Mouse (Mus musculus) heart, embryonic 10.5 days (tissue): ENCODE data around the gene Cadm3. TPM values are rescaled to one million over a fixed set of nuclear protein-coding genes. Genes with fewer than 3 reads are reported as not detected.
A peak's percentile ranks its signal among the peaks of the same experiment; 100 is the strongest.

Experiments used
- DNase-seq: peaks from one replicate; pipeline ENCODE4 v3.0.0-alpha.2; 2017; ENCODE audit warnings: low spot score
- H3K27ac ChIP-seq: fragments of 300-500 bp; sonication (generic); 2 replicates; pipeline ENCODE4 v1.5.1; 2016; ENCODE audit warnings: mild to moderate bottlenecking
- H3K27me3 ChIP-seq: fragments of 300-500 bp; sonication (generic); 2 replicates; pipeline ENCODE4 v1.6.1; 2016; ENCODE audit warnings: mild to moderate bottlenecking; ENCODE audit not compliant: poor library complexity, insufficient read depth, severe bottlenecking
- H3K36me3 ChIP-seq: fragments of 300-500 bp; sonication (generic); 2 replicates; pipeline ENCODE4 v1.6.1; 2016; ENCODE audit warnings: mild to moderate bottlenecking, moderate library complexity
- H3K4me1 ChIP-seq: fragments of 300-500 bp; sonication (generic); 2 replicates; pipeline ENCODE4 v1.6.1; 2016; ENCODE audit warnings: mild to moderate bottlenecking
- H3K4me3 ChIP-seq: fragments of 300-500 bp; sonication (generic); 2 replicates; pipeline ENCODE4 v1.5.1; 2016; ENCODE audit warnings: mild to moderate bottlenecking, moderate library complexity
- H3K9me3 ChIP-seq: fragments of 300-500 bp; sonication (generic); 2 replicates; pipeline ENCODE4 v1.6.1; 2016; ENCODE audit warnings: mild to moderate bottlenecking, moderate library complexity
- WGBS: fragments of 180-500 bp; shearing (Covaris S2); methylation state at CpG from one replicate; pipeline ENCODE4 v1.1.7; 2016; 5-methylcytosine and 5-hydroxymethylcytosine counted together
- polyA plus RNA-seq: library from polyadenylated mRNA; unstranded; fragments of >200 nt; fragmentation: Nextera tagmentation; extraction: Ambion mirVana; gene quantifications from 2 replicates; pipeline ENCODE4 v1.2.1, GENCODE M21; 2016

Gene Cadm3
- 1.2 and 1.3 TPM in 2 replicates for polyA plus RNA-seq

DNA sequence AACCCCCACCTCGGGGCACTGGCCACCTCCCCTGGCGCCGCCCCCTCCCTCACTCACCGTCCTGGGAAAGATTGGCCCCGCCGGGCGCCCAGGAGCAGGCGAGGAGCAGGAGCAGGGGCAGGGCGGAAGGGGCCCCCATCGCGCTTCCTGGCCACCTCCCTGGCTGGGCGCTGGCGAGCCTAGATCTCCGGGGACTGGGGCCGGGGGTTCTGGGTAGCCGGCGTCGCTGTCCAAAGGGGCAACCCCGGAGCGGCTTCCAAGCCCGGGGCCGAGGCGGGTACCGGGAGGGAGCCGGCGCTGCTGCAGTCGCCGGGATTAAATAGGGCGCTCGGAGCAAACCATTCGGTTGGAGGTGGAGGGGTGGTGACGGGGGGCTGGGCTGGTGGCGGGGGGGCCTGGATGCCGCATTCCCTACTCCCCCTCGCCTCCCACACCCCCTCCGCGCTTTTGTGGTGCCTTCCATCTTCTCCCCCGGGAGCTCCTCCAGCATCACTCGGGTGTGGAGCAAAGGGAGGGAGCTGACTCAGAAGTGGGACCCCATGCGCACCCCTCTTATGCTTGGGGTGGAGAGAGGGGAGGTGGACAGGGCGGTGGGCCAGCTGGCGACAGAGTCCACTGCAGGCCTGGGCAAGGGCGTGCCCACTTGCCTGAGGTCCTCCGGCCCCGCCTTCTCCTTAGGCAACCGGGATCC is at the start of gene Cadm3:
Cadm3 (minus strand) TSS at position 340 of the 691 bp plus-strand sequence.
- Histone ChIP-seq H3K4me3 (peak within 1 kb of the TSS; percentile 64), H3K27ac (no peak within 1 kb of the TSS), H3K9me3 (no peaks in the 10 kb centered on the region), H3K4me1 (peaks cover 23% of the 10 kb centered on the region), H3K36me3 (no peaks in the 10 kb centered on the region), H3K27me3 (peaks cover 40% of the 10 kb centered on the region)
- peak; percentile 77 for DNase-seq
- under 1% methylated on average over 37 of the region's 46 CpGs for WGBS

DNA sequence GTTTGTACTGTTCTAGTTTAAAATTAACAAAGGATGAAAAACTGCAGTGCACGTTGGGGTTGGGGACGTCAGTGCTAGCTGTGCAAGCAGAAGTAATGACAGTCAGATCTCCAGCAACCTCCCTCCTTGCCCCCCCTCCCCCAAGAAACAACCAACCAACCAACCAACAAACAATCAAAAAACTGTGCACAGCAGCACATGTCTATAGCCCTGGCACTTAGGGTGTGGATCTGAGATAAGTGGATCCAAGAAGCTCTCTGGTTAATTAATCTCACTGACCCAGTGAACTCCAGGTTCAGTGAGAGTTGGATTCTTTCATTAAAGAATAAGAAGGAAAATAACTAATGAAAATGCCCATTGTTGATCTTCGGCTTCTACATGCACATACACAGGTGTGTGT is 47.1 kb upstream of the Cadm3 start:
- Histone ChIP-seq H3K9me3 (no peaks in the 10 kb centered on the region), H3K4me3 (no peak overlapping the region), H3K36me3 (no peaks in the 10 kb centered on the region), H3K27ac (no peak overlapping the region), H3K4me1 (no peaks in the 10 kb centered on the region), H3K27me3 (no peaks in the 10 kb centered on the region)
- 83% methylated on average over 3 of the region's 3 CpGs for WGBS
- DNase-seq, result no peak

DNA sequence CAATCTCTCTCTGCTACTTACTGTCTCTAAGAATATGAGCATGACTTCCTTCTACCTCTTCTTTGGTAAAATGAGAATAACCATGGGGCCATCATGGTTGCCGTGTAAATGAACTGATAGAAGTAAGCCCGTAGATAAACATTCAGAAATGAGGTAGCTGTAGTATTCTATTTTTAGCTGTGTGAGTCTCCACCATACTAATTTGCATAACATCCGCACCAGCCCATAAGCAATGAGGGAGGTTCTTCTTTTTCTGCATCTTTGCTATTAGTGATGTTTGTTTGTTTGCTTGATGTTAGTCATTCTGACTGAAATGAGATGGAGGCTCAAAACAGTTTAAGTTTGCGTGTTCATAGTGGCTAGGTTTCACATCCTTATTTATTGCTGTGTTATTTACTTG is 44.4 kb upstream of the Cadm3 start:
- H3K4me3 ChIP-seq, result no peak overlapping the region
- H3K4me1 ChIP-seq, result no peaks in the 10 kb centered on the region
- H3K27ac ChIP-seq, result no peak overlapping the region
- H3K36me3 ChIP-seq, result no peaks in the 10 kb centered on the region
- DNase-seq, result no peak
- 77% methylated on average over 4 of the region's 4 CpGs for WGBS
- no peaks in the 10 kb centered on the region for H3K9me3 ChIP-seq
- no peaks in the 10 kb centered on the region for H3K27me3 ChIP-seq

DNA sequence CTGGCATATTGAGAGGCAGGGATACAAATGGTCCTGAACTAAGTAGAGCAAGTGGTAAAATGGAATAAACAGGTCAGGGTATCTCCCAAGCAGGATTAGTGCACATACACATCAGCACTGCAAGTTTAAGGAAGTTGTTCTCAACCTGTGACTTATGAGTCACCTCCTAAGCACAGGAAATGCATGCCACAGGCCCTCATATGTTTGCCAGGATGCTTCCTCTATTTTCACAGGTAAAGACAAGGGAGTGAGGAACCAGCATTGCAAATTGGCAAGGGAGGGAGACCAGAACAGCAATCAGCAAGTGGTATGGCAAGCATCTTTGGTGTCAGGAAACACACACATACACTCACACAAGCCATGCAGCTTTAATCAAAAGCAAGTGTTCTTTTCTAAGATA is 41.6 kb upstream of the Cadm3 start:
- Histone ChIP-seq H3K9me3 (no peaks in the 10 kb centered on the region), H3K27me3 (no peaks in the 10 kb centered on the region), H3K27ac (no peak overlapping the region), H3K4me1 (0 out of 2 replicates have a peak, but pooled peaks cover 2% of the 10 kb centered on the region), H3K4me3 (no peak overlapping the region), H3K36me3 (no peaks in the 10 kb centered on the region)
- DNase-seq, result no peak

DNA sequence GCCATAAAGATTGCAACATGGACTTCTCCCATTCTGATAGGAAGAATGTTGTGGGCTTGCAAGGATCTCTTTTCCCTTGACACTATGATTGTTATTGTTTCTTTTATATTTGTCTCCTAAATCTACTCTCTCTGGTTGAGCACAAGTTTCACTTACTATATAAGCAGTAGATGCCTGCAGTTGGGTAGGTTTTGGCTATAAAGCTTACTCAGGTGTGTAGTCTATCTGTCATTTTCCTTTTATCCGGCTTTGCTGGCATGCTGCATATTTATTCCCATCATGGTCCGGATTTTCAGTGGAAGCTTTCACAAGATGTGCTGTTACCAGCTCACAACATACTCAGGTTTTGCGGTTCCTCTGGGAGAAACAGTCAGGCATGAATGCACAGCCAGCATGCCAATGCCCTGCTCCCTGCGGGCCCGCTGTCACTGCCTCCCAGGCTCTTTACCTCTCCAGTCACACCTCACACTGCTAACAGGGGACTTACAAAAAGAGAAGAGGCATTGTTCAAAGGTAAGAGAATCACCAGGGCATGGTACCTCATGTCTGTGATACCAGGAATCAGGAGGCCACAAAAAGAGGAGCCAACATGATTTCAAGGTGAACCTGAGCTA is 37.3 kb upstream of the Cadm3 start:
- H3K27me3 ChIP-seq, result no peaks in the 10 kb centered on the region
- H3K27ac ChIP-seq, result no peak overlapping the region
- H3K9me3 ChIP-seq, result no peaks in the 10 kb centered on the region
- DNase-seq, result no peak
- WGBS, result 75% methylated on average over 5 of the region's 5 CpGs
- H3K36me3 ChIP-seq, result no peaks in the 10 kb centered on the region
- no peak overlapping the region for H3K4me3 ChIP-seq
- H3K4me1 ChIP-seq, result 0 out of 2 replicates have a peak, but pooled peaks cover 2% of the 10 kb centered on the region

DNA sequence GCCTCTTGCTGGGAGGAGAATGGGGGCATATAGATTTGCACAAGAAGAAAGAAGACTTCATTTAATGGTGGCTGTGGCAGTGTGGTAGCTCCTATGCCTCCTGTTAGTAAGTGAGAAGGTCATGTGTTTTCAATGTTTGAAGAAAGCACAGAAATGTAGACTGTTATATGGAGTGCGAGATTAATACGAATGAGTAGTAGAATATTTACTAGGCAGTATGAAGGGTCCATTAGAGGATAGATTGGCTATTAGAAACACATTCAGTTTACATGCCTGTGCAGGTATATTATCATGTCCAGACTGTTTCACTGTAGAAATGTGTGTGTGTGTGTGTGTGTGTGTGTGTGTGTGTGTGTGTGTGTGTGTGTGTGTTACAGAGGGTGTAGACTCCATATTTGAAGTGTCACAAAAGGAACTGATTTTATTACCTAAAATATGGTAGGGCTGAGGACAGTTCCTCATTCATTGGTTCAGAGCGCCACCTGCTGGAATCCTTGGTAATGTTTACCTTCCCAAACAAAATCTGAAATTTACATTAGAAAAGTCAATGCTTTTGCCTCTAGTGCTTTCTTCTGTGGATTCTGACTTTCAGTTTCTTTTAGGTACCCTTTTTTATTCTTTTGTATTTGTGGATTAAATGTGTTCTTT is 31.0 kb upstream of the Cadm3 start:
- no peak for DNase-seq
- Histone ChIP-seq H3K4me3 (no peak overlapping the region), H3K4me1 (no peaks in the 10 kb centered on the region), H3K9me3 (no peaks in the 10 kb centered on the region), H3K36me3 (no peaks in the 10 kb centered on the region), H3K27me3 (no peaks in the 10 kb centered on the region), H3K27ac (no peak overlapping the region)
- WGBS, result 19% methylated on average over 3 of the region's 3 CpGs

DNA sequence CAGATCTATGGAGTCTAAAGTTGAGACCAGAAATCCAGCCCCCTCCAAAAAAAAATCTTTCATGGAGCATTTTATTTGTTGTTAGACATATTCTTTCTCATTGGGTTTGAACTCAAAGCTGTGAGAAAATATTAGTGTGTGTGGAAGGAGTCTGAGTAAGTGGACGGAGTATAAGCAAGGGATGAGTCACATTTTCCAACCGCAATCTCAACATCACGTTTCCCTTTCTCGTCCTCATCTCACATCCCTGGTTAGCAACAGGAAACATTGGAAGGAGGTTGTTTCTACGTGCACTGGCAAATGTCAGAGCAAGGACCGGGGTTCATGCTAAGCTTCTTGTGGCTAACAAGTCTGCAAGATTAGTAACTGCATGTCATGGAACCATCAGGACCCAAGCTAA is 24.3 kb upstream of the Cadm3 start:
- Histone ChIP-seq H3K4me1 (peaks cover 6% of the 10 kb centered on the region; the same call in 1 of the 2 replicates), H3K4me3 (no peak overlapping the region), H3K27me3 (no peaks in the 10 kb centered on the region), H3K36me3 (no peaks in the 10 kb centered on the region), H3K27ac (no peak overlapping the region), H3K9me3 (no peaks in the 10 kb centered on the region)
- 65% methylated on average over 6 of the region's 6 CpGs for WGBS
- no peak for DNase-seq

DNA sequence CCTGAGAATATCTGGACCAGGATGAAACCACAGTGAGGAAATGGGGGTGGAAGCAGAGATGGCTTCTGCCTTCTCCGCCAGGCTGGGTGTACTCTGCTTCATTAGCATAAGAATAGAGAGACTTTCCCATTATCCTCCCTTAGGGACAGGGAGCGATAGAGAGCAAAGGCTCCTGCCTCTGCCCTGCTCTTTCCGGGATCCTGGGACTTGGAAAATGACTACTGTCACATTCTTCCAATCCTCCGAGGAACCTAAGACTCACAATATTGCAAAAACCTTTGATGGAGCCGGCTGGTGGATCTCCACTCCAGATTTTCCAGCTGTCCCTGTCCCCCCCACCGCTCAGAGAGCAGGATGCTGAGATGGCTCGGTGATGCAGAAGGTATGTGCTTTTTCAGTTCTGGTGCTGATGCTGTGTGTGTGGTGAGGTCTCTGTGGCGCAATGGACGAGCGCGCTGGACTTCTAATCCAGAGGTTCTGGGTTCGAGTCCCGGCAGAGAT is 22.5 kb upstream of the Cadm3 start:
- H3K27me3 ChIP-seq, result no peaks in the 10 kb centered on the region
- H3K36me3 ChIP-seq, result no peaks in the 10 kb centered on the region
- H3K4me3 ChIP-seq, result peak overlapping the region; percentile 33
- H3K9me3 ChIP-seq, result no peaks in the 10 kb centered on the region
- DNase-seq, result peak; percentile 75
- H3K27ac ChIP-seq, result no peak overlapping the region
- H3K4me1 ChIP-seq, result peaks cover 6% of the 10 kb centered on the region; the same call in 1 of the 2 replicates
- 9% methylated on average over 13 of the region's 13 CpGs for WGBS

DNA sequence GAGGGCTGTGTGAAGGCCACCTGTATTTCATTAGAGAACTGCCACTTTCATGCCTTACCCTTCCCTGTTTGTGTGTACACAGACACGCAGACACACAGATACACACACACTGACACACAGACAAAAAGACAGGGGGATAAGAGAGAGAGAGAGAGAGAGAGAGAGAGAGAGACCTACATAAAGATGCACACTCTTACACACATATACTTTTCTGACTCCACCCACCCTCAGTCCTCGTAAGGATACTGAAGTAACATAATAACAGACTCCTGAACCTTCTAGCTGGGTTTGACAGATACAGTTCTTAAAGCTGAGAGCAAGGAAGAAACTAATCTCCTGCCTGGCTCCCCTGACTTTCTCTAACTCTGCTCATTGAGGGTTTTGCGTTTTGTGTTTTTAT is 21.9 kb upstream of the Cadm3 start:
- no peak for DNase-seq
- 21% methylated on average over 3 of the region's 3 CpGs for WGBS
- no peaks in the 10 kb centered on the region for H3K27me3 ChIP-seq
- peaks cover 6% of the 10 kb centered on the region; the same call in 1 of the 2 replicates for H3K4me1 ChIP-seq
- no peaks in the 10 kb centered on the region for H3K36me3 ChIP-seq
- H3K4me3 ChIP-seq, result peak overlapping the region; percentile 33
- no peak overlapping the region for H3K27ac ChIP-seq
- no peaks in the 10 kb centered on the region for H3K9me3 ChIP-seq

DNA sequence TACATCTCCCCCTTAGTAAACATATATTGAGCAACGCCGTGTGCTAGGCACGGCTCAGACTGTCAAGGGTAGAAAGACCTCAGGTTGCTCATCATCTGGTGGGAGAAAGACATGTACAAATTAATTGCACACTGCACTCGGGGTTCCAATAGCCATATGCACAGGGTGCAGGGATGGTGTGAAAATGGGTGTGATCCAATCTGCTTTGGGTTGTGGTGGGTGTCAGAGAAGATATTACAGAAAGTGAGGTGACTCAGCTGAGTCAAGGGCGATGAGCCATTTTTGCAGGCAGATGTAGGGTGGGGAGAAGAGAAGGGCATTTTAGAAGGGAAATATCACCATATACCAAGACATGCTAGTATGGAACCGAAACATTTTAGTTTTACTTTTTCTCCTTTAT is 13.9 kb upstream of the Cadm3 start:
- Histone ChIP-seq H3K9me3 (no peaks in the 10 kb centered on the region), H3K27me3 (no peaks in the 10 kb centered on the region), H3K36me3 (no peaks in the 10 kb centered on the region), H3K27ac (no peak overlapping the region), H3K4me1 (no peaks in the 10 kb centered on the region), H3K4me3 (no peak overlapping the region)
- DNase-seq, result no peak
- 84% methylated on average over 6 of the region's 6 CpGs for WGBS

DNA sequence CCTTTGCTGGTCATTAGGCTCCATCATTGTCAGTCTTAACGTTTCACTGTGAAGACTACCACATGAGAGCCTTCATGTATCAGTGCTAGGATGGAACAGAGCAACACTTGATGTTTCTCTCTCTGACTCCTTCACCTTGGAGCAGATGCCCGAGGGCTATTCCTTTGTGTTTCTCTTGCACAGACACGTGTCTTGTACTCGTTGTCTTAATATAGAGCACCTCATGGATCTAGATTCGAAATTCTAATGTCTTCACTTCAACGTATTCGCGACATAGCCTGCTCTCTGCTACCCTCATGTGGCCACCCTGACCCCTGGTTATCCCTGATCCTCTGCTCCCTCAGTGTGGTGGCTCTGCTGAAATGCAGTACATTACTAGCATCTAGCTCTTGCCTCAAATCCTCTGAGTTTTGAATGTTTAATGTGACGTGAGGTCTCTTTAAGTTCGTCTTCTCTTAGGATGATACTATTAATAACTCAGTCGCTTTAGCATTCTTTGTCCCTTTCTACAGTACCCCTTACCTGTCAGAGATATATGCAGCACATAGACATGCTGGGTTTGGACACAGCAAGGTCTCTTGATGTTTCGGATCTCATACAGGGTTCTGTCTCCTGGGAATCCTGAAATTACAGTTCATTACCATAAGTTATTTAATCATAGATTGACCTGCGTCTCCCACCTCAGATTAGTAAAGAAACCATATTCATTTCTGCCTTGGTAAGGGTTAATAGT is 10.1 kb upstream of the Cadm3 start:
- H3K27me3 ChIP-seq, result no peaks in the 10 kb centered on the region
- no peaks in the 10 kb centered on the region for H3K4me1 ChIP-seq
- no peaks in the 10 kb centered on the region for H3K9me3 ChIP-seq
- no peak overlapping the region for H3K27ac ChIP-seq
- H3K36me3 ChIP-seq, result no peaks in the 10 kb centered on the region
- H3K4me3 ChIP-seq, result no peak overlapping the region
- WGBS, result 26% methylated on average over 13 of the region's 13 CpGs
- peak; percentile 81 for DNase-seq

DNA sequence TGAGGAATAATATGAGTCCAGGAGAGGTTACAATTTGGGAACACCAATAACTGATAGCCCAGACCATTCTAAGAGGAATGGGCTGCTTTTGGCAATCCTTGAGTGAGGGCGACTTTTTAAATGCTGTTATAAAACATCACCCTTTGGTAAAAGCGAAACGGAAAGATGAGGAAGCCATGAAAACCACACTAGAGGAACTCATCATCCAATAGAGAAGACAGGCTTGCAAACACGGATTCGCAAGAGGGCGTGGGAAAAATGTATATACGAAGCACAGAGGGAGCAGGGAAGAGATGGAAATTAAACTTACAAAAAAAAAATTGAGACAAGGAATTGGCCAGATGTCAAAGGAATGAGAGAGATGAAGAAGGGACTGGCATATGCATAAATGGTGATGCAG is 6.5 kb upstream of the Cadm3 start:
- DNase-seq, result no peak
- Histone ChIP-seq H3K27ac (no peak overlapping the region), H3K27me3 (peaks cover 5% of the 10 kb centered on the region; the same call in 1 of the 2 replicates), H3K4me3 (no peak overlapping the region), H3K4me1 (no peaks in the 10 kb centered on the region), H3K36me3 (no peaks in the 10 kb centered on the region), H3K9me3 (no peaks in the 10 kb centered on the region)
- WGBS, result 82% methylated on average over 7 of the region's 7 CpGs

DNA sequence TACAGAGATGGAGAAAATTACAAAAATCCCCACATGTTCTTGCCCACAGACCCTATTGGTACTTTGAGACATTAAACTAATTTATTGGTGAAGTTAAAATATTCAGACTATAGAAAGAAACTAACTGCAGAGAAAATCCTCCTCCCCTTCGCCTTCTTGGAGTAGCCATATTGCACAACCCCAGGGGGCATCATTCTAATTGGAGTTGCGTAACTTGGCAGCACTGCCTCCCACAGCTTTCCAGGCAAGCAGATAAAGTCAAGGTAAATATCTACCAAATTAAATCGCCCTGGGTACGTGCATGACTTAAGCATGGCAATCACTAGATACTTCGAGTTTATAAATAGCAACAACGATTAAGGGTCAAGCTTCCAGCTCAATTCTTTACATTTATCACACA is 4.1 kb upstream of the Cadm3 start:
- Histone ChIP-seq H3K36me3 (no peaks in the 10 kb centered on the region), H3K9me3 (no peaks in the 10 kb centered on the region), H3K27me3 (peaks cover 25% of the 10 kb centered on the region), H3K27ac (no peak overlapping the region), H3K4me3 (no peak overlapping the region), H3K4me1 (peaks cover 12% of the 10 kb centered on the region)
- no peak for DNase-seq
- 77% methylated on average over 6 of the region's 6 CpGs for WGBS
